Mouse (Mus musculus) MEL (cell line): ENCODE measurements around the gene Lmbrd2. TPM values are rescaled to one million over a fixed set of nuclear protein-coding genes. Genes with fewer than 3 reads are reported as not detected.

Source experiments
- DNase-seq: peaks from one replicate; pipeline ENCODE4 v3.0.0; 2011; ENCODE audit warnings: low read depth, low spot score
- H3K27ac ChIP-seq: 2 replicates; pipeline ENCODE4 v1.5.1; 2012; ENCODE audit warnings: low read depth, mild to moderate bottlenecking, control low read depth, low read length, moderate library complexity; ENCODE audit not compliant: control insufficient read depth
- H3K27me3 ChIP-seq, 2 experiments: fragments of 150-350 bp in 1 of 2; sonication (generic) in 1 of 2; 2 replicates each; pipeline ENCODE4 v1.6.1; 2012; ENCODE audit warnings: low read length in 2 of 2, mild to moderate bottlenecking in 2 of 2, improper control_type of control experiment in 1 of 2, moderate library complexity in 1 of 2; ENCODE audit not compliant: insufficient read depth in 2 of 2, control insufficient read depth in 1 of 2
- H3K36me3 ChIP-seq, 2 experiments: 2 replicates each; pipeline ENCODE4 v1.6.1; 2012 to 2014; ENCODE audit warnings: low read length in 2 of 2, improper control_type of control experiment in 1 of 2, inconsistent platforms in 1 of 2, mild to moderate bottlenecking in 1 of 2; ENCODE audit not compliant: insufficient read depth in 2 of 2, control insufficient read depth in 1 of 2
- H3K4me1 ChIP-seq, 2 experiments: fragments of 150-350 bp in 1 of 2; sonication (generic) in 1 of 2; 2 replicates each; pipeline ENCODE4 v1.6.1; 2012; ENCODE audit warnings: low read length in 2 of 2, improper control_type of control experiment in 1 of 2, mild to moderate bottlenecking in 1 of 2; ENCODE audit not compliant: insufficient read depth in 2 of 2, control insufficient read depth in 1 of 2
- H3K4me3 ChIP-seq, 2 experiments: fragments of 150-350 bp in 1 of 2; sonication (generic) in 1 of 2; 2 replicates each; pipeline ENCODE4 v1.5.1; 2012; ENCODE audit warnings: low read depth in 2 of 2, low read length in 2 of 2, mild to moderate bottlenecking in 2 of 2, moderate library complexity in 2 of 2, control low read depth in 1 of 2, improper control_type of control experiment in 1 of 2; ENCODE audit not compliant: control insufficient read depth in 1 of 2, insufficient read depth in 1 of 2
- H3K79me2 ChIP-seq: 2 replicates; pipeline ENCODE4 v1.6.1; 2012; ENCODE audit warnings: mild to moderate bottlenecking, low read length, moderate library complexity; ENCODE audit not compliant: control insufficient read depth, poor library complexity, insufficient read depth
- H3K9ac ChIP-seq: 2 replicates; pipeline ENCODE4 v1.6.1; 2012; ENCODE audit warnings: low read depth, mild to moderate bottlenecking, control low read depth, low read length, moderate library complexity; ENCODE audit not compliant: control insufficient read depth, poor library complexity, severe bottlenecking
- H3K9me3 ChIP-seq: fragments of 150-350 bp; sonication (generic); replicated peaks from 2 replicates; pipeline ENCODE4 v1.6.1; 2012; ENCODE audit warnings: mild to moderate bottlenecking, low read length, improper control_type of control experiment, moderate library complexity; ENCODE audit not compliant: insufficient read depth
- CHD1 ChIP-seq: IDR thresholded peaks from 2 replicates; pipeline ENCODE4 v1.6.1; 2012; ENCODE audit warnings: low read depth, mild to moderate bottlenecking, inconsistent platforms, low read length, improper control_type of control experiment
- CTCF ChIP-seq, 3 experiments: IDR thresholded peaks in 2 of 3; conservative IDR thresholded peaks in 1 of 3; 2 replicates each; pipeline ENCODE4 v1.5.1; 2011 to 2012; ENCODE audit warnings: low read length in 3 of 3, low read depth in 2 of 3, mild to moderate bottlenecking in 2 of 3, improper control_type of control experiment in 1 of 3, inconsistent platforms in 1 of 3, mixed read lengths in 1 of 3, moderate library complexity in 1 of 3; ENCODE audit not compliant: control insufficient read depth in 1 of 3, insufficient read depth in 1 of 3, poor library complexity in 1 of 3, severe bottlenecking in 1 of 3
- E2F4 ChIP-seq: IDR thresholded peaks from 2 replicates; pipeline ENCODE4 v1.6.1; 2011; ENCODE audit warnings: low read depth, low read length, improper control_type of control experiment, borderline replicate concordance
- ELF1 ChIP-seq: IDR thresholded peaks from 2 replicates; pipeline ENCODE4 v1.6.1; 2014; ENCODE audit warnings: low read depth, mild to moderate bottlenecking, inconsistent platforms, low read length, improper control_type of control experiment, moderate library complexity
- EP300 ChIP-seq, 2 experiments: IDR thresholded peaks; 2 replicates each; pipeline ENCODE4 v1.6.1; 2011; ENCODE audit warnings: improper control_type of control experiment in 2 of 2, low read length in 2 of 2, low read depth in 1 of 2, mild to moderate bottlenecking in 1 of 2
- ETS1 ChIP-seq: IDR thresholded peaks from 2 replicates; pipeline ENCODE4 v1.6.1; 2012; ENCODE audit warnings: low read depth, mild to moderate bottlenecking, inconsistent platforms, low read length, improper control_type of control experiment, moderate library complexity
- JUND ChIP-seq: IDR thresholded peaks from 2 replicates; pipeline ENCODE4 v1.6.1; 2011; ENCODE audit warnings: low read depth, mild to moderate bottlenecking, improper control_type of control experiment, low read length
- MEF2A ChIP-seq: IDR thresholded peaks from 2 replicates; pipeline ENCODE4 v1.6.1; 2014; ENCODE audit warnings: low read depth, mild to moderate bottlenecking, inconsistent platforms, low read length, improper control_type of control experiment; ENCODE audit not compliant: poor library complexity, insufficient replicate concordance, severe bottlenecking; ENCODE audit errors: extremely low read depth
- MYB ChIP-seq: IDR thresholded peaks from 2 replicates; pipeline ENCODE4 v1.6.1; 2011; ENCODE audit warnings: mild to moderate bottlenecking, low read depth, low read length, improper control_type of control experiment
- MYC ChIP-seq: IDR thresholded peaks from 2 replicates; pipeline ENCODE4 v1.6.1; 2011; ENCODE audit warnings: low read depth, mild to moderate bottlenecking, low read length, improper control_type of control experiment, moderate library complexity
- POLR2AphosphoS2 ChIP-seq: IDR thresholded peaks from 2 replicates; pipeline ENCODE4 v1.6.1; 2011; ENCODE audit warnings: low read length, improper control_type of control experiment
- RAD21 ChIP-seq: IDR thresholded peaks from 2 replicates; pipeline ENCODE4 v1.6.1; 2011; ENCODE audit warnings: mild to moderate bottlenecking, low read depth, low read length, improper control_type of control experiment
- RCOR1 ChIP-seq: IDR thresholded peaks from 2 replicates; pipeline ENCODE4 v1.6.1; 2012; ENCODE audit warnings: low read depth, mild to moderate bottlenecking, inconsistent platforms, low read length, improper control_type of control experiment
- TBP ChIP-seq: IDR thresholded peaks from 2 replicates; pipeline ENCODE4 v1.8.0; 2011; ENCODE audit warnings: low read depth, low read length, improper control_type of control experiment
- USF1 ChIP-seq: IDR thresholded peaks from 2 replicates; pipeline ENCODE4 v1.6.1; 2014; ENCODE audit warnings: low read depth, mild to moderate bottlenecking, inconsistent platforms, low read length, improper control_type of control experiment, moderate library complexity
- ZC3H11A ChIP-seq: IDR thresholded peaks from 2 replicates; pipeline ENCODE4 v1.6.1; 2012; ENCODE audit warnings: low read depth, mild to moderate bottlenecking, inconsistent platforms, low read length, improper control_type of control experiment
- polyA plus RNA-seq, 2 experiments: library from polyadenylated mRNA; stranded (reverse) in 1 of 2; unstranded in 1 of 2; fragments of >175 nt in 1 of 2; fragments of >200 nt in 1 of 2; gene quantifications; 2 replicates each; pipeline versions ENCODE4 v1.2.1 to v1.2.4; 2012; ENCODE audit warnings: low replicate concordance in 2 of 2, low read depth in 1 of 2; ENCODE audit not compliant: insufficient read length in 2 of 2, insufficient read depth in 1 of 2, missing spikeins in 1 of 2
- total RNA-seq: library from RNA; depleted of rRNA; stranded (reverse); fragments of 300-350 nt; gene quantifications from 2 replicates; pipeline ENCODE4 v1.2.3, GENCODE M21; 2012

Gene Lmbrd2
- total and polyA plus RNA-seq, 3 experiments = 7.9 to 62.9 (median 8.2) TPM

DNA sequence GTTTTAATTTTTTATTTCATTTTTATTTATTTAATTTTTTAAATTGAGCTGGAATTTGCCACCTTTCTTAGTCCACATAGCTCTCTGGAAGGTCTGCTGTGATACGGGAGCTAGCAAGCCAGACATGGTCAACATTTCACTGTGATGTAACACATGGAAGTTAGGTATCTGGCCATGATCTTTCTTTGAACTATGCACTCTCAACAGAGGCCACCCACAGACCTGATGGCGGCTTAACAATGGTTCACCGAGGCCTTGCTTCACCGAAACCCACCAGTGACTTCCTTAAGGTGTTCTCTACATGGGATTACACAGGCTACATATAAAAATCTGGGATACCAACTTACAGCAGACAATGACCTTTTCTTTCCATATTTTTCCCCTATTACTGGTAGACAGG, 26.2 kb upstream of the Lmbrd2 start:
- no peak overlapping the region for H3K9ac ChIP-seq
- no peaks in the 10 kb centered on the region for H3K9me3 ChIP-seq
- no peaks in the 10 kb centered on the region for H3K27me3 ChIP-seq
- no peak for TF ChIP-seq RAD21
- H3K4me3 ChIP-seq = no peak overlapping the region
- peaks cover 3 to 41% of the 10 kb centered on the region in 2 experiments; a peak in 3 of 4 replicates for H3K36me3 ChIP-seq
- no peaks in the 10 kb centered on the region for H3K79me2 ChIP-seq
- peaks cover 2% of the 10 kb centered on the region in 2 experiments; a peak in 1 of 4 replicates for H3K4me1 ChIP-seq
- DNase-seq = no peak
- H3K27ac ChIP-seq = no peak overlapping the region

DNA sequence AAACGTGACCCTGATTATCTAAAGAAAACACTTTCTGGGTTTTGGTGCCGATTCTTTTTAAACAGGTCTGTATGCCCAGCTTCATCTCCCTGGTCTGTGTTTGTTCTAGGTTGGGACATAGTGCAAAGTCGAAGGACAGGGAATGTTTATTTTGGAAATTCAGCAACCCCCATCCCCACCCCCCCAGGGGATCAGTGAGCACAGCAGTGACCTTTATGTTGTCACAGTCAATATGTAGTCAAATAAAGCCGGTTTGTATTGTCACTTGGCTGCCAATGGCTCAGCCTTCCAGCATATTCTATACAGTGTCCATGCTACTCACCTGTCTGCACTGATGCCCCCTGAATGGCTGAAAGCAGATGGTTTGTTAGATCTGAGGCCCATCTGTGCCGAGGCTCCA, 25.8 kb upstream of the Lmbrd2 start:
- TF ChIP-seq CTCF (IDR thresholded peaks at IDR 0.05 in 2 of 3, conservative IDR thresholded peaks at IDR 0.05 in 1 of 3; ENCODE audit: control insufficient read depth in 1 of 3, insufficient read depth in 1 of 3, low read depth in 2 of 3, low read length in 3 of 3, poor library complexity in 1 of 3, severe bottlenecking in 1 of 3) (no peak), USF1 (no peak), MYB (no peak), JUND (no peak), MEF2A (no peak), ZC3H11A (no peak), RCOR1 (no peak), ELF1 (no peak), CHD1 (no peak), POLR2AphosphoS2 (no peak)
- Histone ChIP-seq H3K9ac (no peak overlapping the region), H3K79me2 (no peaks in the 10 kb centered on the region), H3K27me3 (no peaks in the 10 kb centered on the region), H3K9me3 (no peaks in the 10 kb centered on the region), H3K36me3 (peaks cover 3 to 46% of the 10 kb centered on the region in 2 experiments; a peak in 3 of 4 replicates), H3K4me1 (peaks cover 2% of the 10 kb centered on the region in 2 experiments; a peak in 1 of 4 replicates), H3K4me3 (no peak overlapping the region), H3K27ac (no peak overlapping the region)
- DNase-seq = no peak

DNA sequence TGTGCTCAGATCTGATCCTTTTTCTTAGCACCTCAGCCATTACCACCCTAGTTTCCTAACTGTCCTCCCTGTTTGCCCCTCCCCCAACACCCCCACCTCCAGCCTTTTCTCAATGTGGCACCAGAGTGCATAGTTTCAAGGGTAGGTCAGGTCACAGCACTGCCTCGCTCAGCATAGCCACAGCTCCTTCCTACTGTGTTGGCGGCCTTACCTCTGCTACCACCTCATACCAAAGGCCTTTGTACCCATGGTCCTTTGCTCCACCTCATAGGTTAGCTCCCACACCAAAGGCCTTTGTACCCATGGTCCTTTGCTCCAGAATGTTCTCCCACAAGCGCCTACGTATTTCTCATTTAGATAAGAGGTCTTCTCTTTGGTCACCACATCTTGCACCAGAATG, 21.5 kb upstream of the Lmbrd2 start:
- Histone ChIP-seq H3K27me3 (no peaks in the 10 kb centered on the region), H3K36me3 (peaks cover 3 to 35% of the 10 kb centered on the region in 2 experiments; a peak in 3 of 4 replicates), H3K79me2 (0 out of 2 replicates have a peak, but pooled peaks cover 1% of the 10 kb centered on the region), H3K4me1 (peaks cover 2% of the 10 kb centered on the region in 2 experiments; a peak in 1 of 4 replicates)
- no peak for DNase-seq
- no peak for TF ChIP-seq TBP
- no peak for TF ChIP-seq E2F4
- no peak for TF ChIP-seq EP300 (IDR thresholded peaks at IDR 0.05; ENCODE audit: low read depth in 1 of 2, low read length in 2 of 2)
- TF ChIP-seq MYC = no peak
- 0 out of 2 replicates have a peak, but pooled peaks have one; percentile 1 for TF ChIP-seq ETS1
- TF ChIP-seq, all 39 proteins: peak for 1
- Histone ChIP-seq H3K9ac (no peak overlapping the region), H3K27ac (no peak overlapping the region), H3K4me3 (no peak overlapping the region), H3K9me3 (no peaks in the 10 kb centered on the region)
